Mouse (Mus musculus) megakaryocyte progenitor cell, adult 5-6 weeks (primary cell): ENCODE results near the gene Ints14. TPM values are rescaled to one million over a fixed set of nuclear protein-coding genes. Genes with fewer than 3 reads are reported as not detected.

Experiments used
- ATAC-seq: replicated peaks from 2 replicates; pipeline ENCODE4 v1.8.0; 2016; ENCODE audit warnings: mild to moderate bottlenecking, moderate TSS enrichment, inconsistent platforms; ENCODE audit not compliant: poor library complexity
- total RNA-seq, 2 experiments: library from RNA; stranded (forward) in 1 of 2; stranded (reverse) in 1 of 2; fragments of 157-497, 149-512 nt in 1 of 2; fragments of 200-1000 nt in 1 of 2; gene quantifications; 2 replicates each; pipeline versions ENCODE4 v1.2.3 to v1.2.4; 2015 to 2017

Gene Ints14
- 32.2 and 32.9 TPM in 2 replicates for total RNA-seq (2015)
- total RNA-seq (2017): 31.1 and 33.9 TPM in 2 replicates

GRCm38 (mm10) chr9:64960117-64960977 is at the start of gene Ints14:
Gene Ints14 (plus strand): TSS chr9:64960905.
- ATAC-seq: peak; percentile 97

DNA sequence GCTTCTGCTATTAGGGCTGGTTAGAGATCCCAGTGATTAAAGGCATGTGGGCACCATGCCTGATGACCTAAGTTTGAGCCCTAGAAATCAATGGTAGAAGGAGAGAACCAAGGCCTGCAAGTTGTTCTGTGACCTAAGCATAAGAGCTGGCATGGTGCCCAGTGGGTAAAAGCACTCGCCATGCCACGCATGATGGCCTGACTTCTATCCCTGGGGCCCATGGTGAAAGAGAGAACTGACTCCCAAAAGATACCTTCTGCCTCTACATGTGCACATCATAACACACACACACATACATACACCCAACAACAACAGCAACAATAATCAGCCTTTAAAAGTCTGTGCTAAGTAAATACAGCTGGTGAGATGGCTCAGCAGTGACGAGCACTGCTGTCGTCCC is 47.3 kb upstream of the Ints14 start:
- ATAC-seq: no peak

DNA sequence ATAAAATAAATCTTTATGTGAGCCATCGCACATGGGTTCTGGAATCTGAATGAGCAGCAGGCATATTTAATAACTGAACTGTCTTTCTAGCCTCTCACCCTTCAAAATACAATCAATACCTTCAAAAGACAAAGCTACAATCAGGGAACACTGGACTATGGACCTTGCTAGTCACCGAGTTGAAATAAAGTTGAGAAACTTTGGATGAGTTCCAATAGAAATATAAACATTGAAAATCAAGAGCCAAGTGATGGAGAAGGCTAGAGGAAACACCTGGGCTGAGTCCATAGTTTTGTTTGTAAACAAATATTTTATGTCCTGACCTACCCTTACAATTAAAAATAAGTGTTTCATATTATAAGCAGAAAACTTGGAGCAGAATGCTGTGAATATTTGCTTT is 46.7 kb upstream of the Ints14 start:
- ATAC-seq: no peak

DNA sequence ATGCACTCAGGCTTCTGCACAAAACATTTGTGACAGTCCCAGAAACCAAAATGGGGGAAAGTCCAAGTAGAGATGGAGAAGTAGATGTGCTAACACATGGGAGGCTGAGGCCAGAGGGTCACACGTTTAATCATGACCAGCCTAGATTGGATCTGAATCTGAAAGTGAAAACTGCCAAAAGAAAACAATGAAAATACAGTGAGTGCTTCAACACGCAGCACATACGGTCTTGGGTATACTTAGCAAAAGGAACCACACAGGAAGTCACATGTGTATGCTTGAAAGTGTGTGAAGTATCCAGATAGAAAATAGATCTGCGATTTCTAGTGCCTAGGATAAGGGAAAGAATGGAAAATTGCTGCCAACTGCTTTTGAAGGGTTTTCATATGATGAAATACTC is 46.1 kb upstream of the Ints14 start:
- ATAC-seq: 0 out of 2 replicates have a peak, but pooled peaks have one; percentile 26

DNA sequence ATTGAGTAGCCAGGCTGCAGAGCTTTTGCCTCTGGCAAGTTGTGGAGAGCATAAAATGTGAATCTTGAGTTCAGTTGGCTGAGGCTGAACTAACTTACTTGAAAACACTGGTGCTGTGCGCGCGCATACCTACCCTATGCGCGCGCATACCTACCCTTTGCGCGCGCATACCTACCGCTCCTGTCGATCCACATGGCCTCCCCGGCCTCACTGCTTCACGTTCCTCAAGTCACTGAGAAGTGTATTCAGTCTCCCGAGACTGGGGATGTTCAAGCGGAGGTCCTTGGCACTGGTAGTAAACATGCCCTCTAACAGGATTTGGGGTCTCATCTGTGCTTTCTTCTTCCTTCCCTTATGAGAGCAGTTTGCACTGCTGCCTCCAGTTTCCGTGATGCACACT is 42.1 kb upstream of the Ints14 start:
- ATAC-seq: peak; percentile 64

GRCm38 (mm10) chr9:64925771-64926170 is 34.9 kb upstream of the Ints14 start:
- ATAC-seq: peak; percentile 88

- 0 out of 2 replicates have a peak, but pooled peaks have one; percentile 10 for ATAC-seq
Observed at GRCm38 (mm10) chr9:64926201-64926991, 34.3 kb upstream of the Ints14 start.

- no peak for ATAC-seq
Observed at GRCm38 (mm10) chr9:64930256-64930655, 30.4 kb upstream of the Ints14 start.

DNA sequence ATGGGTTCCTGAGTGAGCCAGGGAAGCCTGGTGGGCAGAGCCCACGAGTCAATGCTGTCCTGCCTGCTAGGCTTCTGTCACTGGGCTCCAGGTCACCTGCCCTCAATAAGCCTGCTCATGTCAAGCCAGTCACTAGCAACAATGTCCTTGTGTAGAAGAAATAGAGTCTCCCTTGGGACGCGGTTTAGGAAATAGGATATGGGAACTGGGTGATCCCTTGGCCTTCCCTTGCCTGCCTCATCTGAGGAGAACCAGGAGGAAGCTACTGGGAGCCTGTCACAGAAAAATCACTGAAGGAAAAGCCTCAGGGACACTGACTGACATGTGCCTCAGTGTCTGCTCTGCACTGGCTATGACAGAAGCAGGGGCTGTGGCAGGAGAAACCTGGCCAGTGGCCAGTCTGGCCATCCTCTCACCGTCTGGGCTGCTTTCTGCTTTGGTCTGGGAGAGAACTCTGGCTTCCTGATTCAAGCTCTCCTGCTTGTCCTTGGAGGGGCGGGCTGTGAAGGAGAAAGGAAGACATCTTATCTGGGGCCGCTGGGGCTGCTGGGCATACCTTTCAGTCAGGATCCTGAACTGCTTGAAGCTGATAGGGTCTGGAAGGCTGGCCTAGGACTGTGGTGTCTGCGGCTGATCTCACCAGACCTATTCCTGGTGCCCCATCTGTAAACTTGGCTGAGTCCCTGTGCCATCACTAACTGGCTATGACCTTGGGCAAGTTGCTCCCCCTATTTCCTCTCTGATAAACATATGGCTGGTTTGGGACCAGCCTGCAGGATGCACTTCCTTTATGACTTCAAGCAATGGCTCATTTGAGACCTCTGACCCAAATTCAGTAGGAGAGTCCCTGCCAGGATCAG is 28.7 kb upstream of the Ints14 start:
- ATAC-seq: peak; percentile 62

DNA sequence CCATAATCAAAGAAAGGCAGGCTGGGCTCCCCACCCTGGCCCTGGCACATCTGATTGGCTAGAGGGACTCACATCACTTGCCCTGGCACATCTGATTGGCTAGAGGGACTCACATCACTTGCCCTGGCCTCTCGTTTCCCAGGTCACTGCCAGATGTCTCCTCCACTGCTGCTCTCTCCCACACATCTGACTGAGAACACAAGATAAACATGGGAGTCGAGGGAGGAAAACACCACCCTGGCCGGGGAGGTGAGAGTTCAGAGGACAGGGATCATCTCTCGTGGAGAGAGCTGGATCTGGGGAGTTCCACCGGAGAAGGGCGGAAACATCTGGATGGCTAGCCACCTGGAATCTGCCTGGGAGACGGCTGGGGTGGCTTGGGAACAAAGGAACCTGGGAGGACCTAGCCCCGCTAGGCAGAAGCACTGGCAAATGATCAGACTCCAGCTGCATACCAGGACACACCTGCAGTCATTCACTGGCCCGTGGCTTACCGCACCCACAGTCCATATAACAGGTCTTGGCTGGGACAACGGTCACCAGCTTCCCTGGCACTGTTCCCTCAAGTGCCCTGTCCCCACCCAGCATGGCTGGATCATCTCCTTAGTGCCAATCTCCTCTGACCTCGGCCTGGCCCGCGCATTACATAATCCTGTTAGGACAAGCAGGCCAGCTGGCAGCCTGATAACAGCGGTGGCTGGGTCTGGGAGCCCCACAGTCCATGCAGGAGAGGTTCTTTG is 26.5 kb upstream of the Ints14 start:
- 0 out of 2 replicates have a peak, but pooled peaks have one; percentile 23 for ATAC-seq

GRCm38 (mm10) chr9:64936508-64936907 is 24.2 kb upstream of the Ints14 start:
- ATAC-seq: peak; percentile 54

- no peak for ATAC-seq
Observed at GRCm38 (mm10) chr9:64937491-64937890, 23.2 kb upstream of the Ints14 start.

GRCm38 (mm10) chr9:64938535-64938934 is 22.2 kb upstream of the Ints14 start:
- peak; percentile 69 for ATAC-seq

- ATAC-seq: no peak
Observed at GRCm38 (mm10) chr9:64939281-64939680, 21.4 kb upstream of the Ints14 start.

- ATAC-seq: no peak
Observed at GRCm38 (mm10) chr9:64939790-64940189, 20.9 kb upstream of the Ints14 start.

GRCm38 (mm10) chr9:64940731-64941346 is 19.9 kb upstream of the Ints14 start:
- ATAC-seq: no peak

- ATAC-seq: no peak
Observed at GRCm38 (mm10) chr9:64941650-64942049, 19.1 kb upstream of the Ints14 start.

DNA sequence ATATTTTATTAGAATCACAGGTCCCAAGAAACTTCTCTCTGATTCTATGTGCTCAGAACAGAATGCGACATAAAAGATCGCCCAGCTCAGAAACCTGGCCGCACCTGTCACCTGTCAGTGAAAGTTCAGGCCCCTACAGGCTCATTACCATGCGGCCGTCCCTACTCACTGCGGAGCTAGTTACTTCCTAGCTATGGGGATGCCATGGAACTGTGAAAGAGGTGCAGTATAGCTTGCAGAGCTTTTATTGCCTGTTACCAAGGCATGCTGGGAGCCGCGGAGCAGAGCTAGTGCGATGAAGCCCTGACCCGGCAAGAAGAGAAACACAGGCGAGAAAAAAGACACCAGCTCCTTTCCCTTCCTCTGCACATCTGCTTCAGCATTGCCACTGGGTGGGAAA is 16.7 kb upstream of the Ints14 start:
- ATAC-seq: no peak

DNA sequence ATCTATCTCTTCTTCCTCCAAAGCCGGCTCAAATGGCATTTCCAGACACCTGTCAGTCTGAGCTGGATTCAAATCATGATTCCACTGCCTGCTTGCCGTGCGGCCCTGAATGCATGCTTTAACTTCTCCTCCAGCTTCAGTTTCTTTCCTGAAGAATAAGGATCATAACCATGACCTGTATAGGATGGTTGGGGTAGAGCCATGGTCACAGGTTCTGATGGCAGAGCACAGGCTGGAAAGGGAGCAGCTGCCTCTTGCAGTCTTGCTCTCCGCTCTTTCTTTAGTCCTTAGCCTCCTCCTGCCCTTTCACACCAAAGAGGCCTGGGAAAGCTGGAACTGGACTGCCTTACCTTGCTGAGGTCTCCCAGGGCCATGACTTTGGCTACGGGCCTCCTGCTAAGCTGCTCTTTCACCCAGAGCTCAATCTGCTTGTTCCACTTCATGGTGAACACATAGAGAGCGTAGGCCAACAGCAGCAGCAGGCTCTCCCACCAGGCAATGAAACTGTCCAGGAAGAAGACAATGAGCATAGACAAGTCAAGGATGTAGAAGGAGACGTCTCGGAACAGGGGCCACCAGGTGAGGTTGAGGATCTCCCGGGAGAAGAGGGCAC is 13.1 kb upstream of the Ints14 start:
- no peak for ATAC-seq
